Mouse (Mus musculus): ENCODE data around the gene Gpr179.

The Gpr179 gene

DNA sequence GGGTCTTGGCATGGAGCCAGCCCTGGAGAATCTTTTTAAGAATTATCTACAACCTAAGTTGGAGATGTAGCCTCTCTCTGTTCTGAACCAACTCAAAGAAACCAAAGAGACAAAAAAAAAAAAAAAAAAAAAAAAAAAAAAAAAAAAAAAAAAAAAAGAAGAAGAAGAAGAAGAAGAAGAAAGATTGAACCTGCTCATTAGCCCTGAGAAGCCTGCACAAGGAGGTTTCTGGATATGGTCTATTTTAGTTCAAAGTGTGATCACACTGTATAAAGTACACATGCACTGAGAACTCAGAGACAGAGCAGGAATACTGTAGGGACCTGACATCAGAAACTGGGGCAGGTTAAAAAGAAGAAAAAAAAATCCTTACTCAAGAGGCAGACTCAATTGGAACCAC, 64.2 kb downstream of the Gpr179 start:
- DNase-seq (ENCODE audit: low read depth, low spot score), result no peak

DNA sequence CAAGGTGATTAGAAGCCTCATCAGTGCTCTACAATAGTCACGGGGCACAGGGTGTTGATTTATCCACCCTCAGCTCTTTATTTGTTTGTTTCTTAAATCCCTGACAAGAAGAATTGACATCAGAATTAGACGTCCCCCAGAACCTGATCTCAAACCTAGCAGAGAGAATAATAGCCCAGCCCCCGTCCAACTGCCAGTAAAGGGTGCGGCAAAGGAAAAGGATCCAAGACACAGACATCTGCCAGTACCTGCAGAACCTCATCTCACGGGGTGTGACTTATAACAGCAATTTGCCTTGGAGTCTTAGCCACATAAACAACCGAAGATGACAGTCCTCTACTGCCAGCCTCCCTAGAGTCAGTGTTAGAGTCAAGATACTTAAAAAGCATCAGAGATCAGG, 64.9 kb downstream of the Gpr179 start:
- DNase-seq (ENCODE audit: low read depth, low spot score), result no peak

DNA sequence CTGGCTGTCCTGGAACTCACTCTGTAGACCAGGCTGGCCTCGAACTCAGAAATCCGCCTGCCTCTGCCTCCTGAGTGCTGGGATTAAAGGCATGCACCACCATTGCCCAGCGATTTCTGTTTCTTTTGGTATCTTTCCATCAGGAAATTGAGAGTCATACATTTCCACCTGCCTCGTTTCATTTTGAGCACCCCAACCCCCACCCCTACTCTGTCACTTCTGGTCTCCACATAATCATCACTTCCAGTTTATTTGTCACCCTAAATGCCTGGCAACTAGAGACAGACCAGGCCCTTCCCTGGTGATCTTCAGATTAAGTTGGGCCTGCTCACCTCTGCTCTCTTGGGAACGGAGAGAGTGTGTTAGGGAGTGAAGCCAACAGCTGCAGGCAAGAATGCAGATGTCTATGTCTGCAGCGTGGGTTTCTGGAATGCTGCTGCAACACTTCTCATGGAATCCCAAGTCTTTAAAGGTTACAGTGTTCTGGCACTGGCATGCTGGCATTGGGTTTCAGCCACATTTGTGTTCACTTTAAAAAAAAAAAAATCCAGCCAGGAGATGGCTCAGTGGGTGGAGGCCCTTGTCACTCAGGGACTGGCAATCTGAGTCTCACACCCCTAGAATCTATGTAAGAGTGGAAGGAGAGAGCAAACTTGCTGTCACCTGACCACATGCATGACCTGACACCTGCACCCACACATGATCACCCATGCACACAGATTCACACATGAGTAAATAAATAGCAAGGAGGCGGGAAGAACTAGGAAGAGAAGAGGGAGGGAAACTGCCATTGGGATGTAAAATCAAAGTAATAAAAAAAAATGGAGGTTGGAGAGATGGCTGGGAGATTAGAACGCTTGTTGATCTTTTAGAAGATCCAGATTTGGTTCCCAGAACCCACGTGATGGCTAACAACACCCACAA, 65.8 kb downstream of the Gpr179 start:
- DNase-seq (ENCODE audit: low read depth, low spot score), result no peak

DNA sequence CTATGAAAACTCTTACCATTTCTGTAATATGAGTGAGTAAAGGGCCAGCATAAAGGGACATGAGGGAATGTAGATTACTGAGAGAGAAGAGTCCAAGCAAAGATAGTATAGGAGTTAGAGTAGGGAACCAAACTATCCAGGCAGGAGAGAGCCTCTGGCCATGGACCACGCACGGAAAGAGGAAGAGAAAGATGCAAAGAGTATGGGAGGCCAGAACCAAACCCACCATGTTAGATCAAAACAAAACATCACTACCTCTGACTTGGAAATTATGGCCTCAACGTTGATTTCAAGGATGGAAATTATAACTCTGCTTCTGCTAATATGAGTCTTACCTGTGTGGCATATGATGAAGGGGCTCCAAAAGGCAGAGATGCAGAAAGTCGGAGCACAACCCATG, 67.0 kb downstream of the Gpr179 start:
- no peak for DNase-seq (ENCODE audit: low read depth, low spot score)

DNA sequence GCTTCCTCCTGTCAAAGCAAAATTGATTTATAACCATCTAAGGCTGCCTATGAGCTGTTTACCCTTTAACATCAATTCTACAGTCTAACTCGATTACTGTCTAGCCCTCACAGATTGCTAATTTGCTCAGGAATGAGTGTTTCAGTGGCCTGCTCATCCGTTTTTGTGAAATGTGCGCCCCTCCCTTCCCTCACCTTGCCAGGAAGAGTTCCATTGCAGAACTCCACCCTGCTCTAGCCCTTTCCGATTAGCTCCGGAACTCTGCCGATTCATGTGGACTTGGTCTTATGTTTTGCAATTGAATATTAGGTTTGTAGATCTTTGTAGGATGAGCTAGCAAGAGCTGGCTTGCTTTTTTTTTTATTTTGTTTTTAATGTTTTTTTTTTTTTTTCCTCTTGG, 69.7 kb downstream of the Gpr179 start:
- DNase-seq (ENCODE audit: low read depth, low spot score), result no peak
